8 mouse cellular contexts compared by ENCODE assay signal in genomic region chr11:72795149-72795454, GRCm38 (mm10). TPM values are rescaled to one million over a fixed set of nuclear protein-coding genes. Genes with fewer than 3 reads are reported as not detected.
DNase-seq lines count a peak whose midpoint lies in the region; ATAC-seq and TF ChIP-seq lines count a peak whose summit lies in the region.

No protein-coding gene starts in this region.

- DNase-seq in frontal cortex, postnatal 10 days (ENCODE audit: low spot score in 2 of 2) = no peak
- no peak for DNase-seq in CH12.LX (ENCODE audit: extremely low read depth)
- DNase-seq in gastrocnemius, postnatal 25 days = no peak
- DNase-seq in retina, postnatal 1 day = no peak
- no peak for DNase-seq in left cerebral cortex, postnatal 25 days (ENCODE audit: low spot score in 2 of 2)

- TF ChIP-seq RAD21 in CH12.LX (IDR thresholded peaks at IDR 0.05; ENCODE audit: low read depth, low read length) = no peak

- H3K27me3 ChIP-seq in CH12.LX (replicated peaks) = no peaks in the 10 kb centered on the region

- peaks cover 0 to 11% of the 10 kb centered on the region in 2 experiments for H3K36me3 ChIP-seq in CH12.LX (replicated peaks in 1 of 2; ENCODE audit: control insufficient read depth in 1 of 2, insufficient read depth in 1 of 2, low read length in 1 of 2)

- H3K9me3 ChIP-seq in CH12.LX (replicated peaks; ENCODE audit: low read length) = no peaks in the 10 kb centered on the region

- intact Hi-C loops in left cerebral cortex, postnatal 25 days (cut with DNase I) = loop anchor here (10.0 kb wide), 2 partner anchors 190 to 220 kb away; partner anchors contain the start of gene Ube2g1

- no peak for TF ChIP-seq EP300 in CH12.LX (IDR thresholded peaks at IDR 0.05; ENCODE audit: low read length)

- peak overlapping the region; percentile 59 for H3K9ac ChIP-seq in CH12.LX (ENCODE audit: insufficient read depth, low read depth)

- H3K4me2 ChIP-seq in CH12.LX (ENCODE audit: insufficient read depth, low read depth, poor library complexity, severe bottlenecking) = peak overlapping the region; percentile 70

- peak overlapping the region; percentile 86 to 96 (median 87) for H3K4me3 ChIP-seq in CH12.LX (replicated peaks in 1 of 3; ENCODE audit: low read depth in 2 of 3, low read length in 2 of 3, poor library complexity in 1 of 3)

- peak overlapping the region; percentile 51 for H3K27ac ChIP-seq in CH12.LX (ENCODE audit: insufficient read depth, low read depth)

- dilution Hi-C loops in CH12.LX (cut with MboI; ENCODE audit: extremely low pct_ligation_motif_present, extremely low pct_unique_long_range_greater_than_20kb, low sequenced_read_pairs) = no loop called here

- ATAC-seq in frontal cortex, adult (ENCODE audit: low TSS enrichment) = peak; percentile 28; the same call in 1 of the 2 replicates
- 0 out of 2 replicates have a peak, but pooled peaks have one; percentile 1 for ATAC-seq in granulocyte monocyte progenitor cell, adult 5-6 weeks (replicated peaks; ENCODE audit: poor library complexity, severe bottlenecking)
- 0 out of 2 replicates have a peak, but pooled peaks have one; percentile 1 for ATAC-seq in megakaryocyte, adult 5-6 weeks (ENCODE audit: poor library complexity, severe bottlenecking)

- in situ Hi-C loops in CH12.LX (cut with MboI; ENCODE audit: low pct_ligation_motif_present, low pct_unique_long_range_greater_than_20kb, low sequenced_read_pairs) = no loop called here

- H3K79me2 ChIP-seq in CH12.LX (replicated peaks; ENCODE audit: control insufficient read depth, extremely low read depth, insufficient read depth, poor library complexity, severe bottlenecking) = peaks cover 17% of the 10 kb centered on the region

- TF ChIP-seq CTCF in CH12.LX (conservative IDR thresholded peaks at IDR 0.05 in 1 of 2, IDR thresholded peaks at IDR 0.05 in 1 of 2; ENCODE audit: low read depth in 2 of 2, low read length in 2 of 2) = no peak

- H3K4me1 ChIP-seq in CH12.LX (ENCODE audit: control insufficient read depth in 1 of 2, insufficient read depth in 2 of 2) = peaks cover 0 to 46% of the 10 kb centered on the region in 2 experiments; a peak in 2 of 4 replicates

- no peak for TF ChIP-seq POLR2A in CH12.LX (IDR thresholded peaks at IDR 0.05; ENCODE audit: low read depth, low read length)

TF ChIP-seq in CH12.LX, 34 proteins besides CTCF, POLR2A, EP300 and RAD21:
- TF ChIP-seq ELF1 (IDR thresholded peaks at IDR 0.05; ENCODE audit: low read depth, low read length) = no peak
- TF ChIP-seq MAX (IDR thresholded peaks at IDR 0.05; ENCODE audit: low read length) = no peak
- TF ChIP-seq RCOR1 (conservative IDR thresholded peaks at IDR 0.05; ENCODE audit: low read depth, low read length) = 0 out of 2 replicates have a peak, but pooled peaks have one; percentile 30

RNA-seq across cellular contexts. Expression of gene Cyb5d2, which starts 0.8 kb away (rescaled TPM):
- total RNA-seq in CH12.LX (2012; rRNA removed) (3.9 and 4.6 TPM in 2 replicates), CH12.LX (2014; rRNA removed) (3.2 and 3.9 TPM in 2 replicates)
- polyA plus RNA-seq in CH12.LX (2012; ENCODE audit: insufficient read length, low read depth) = 2.4 and 2.8 TPM in 2 replicates
- 2.2 and 3.2 TPM in 2 replicates for total RNA-seq in granulocyte monocyte progenitor cell, adult 5-6 weeks (2014; fragmentation: Nextera tagmentation)
- 4.4 and 9.7 TPM in 2 replicates for total RNA-seq in granulocyte monocyte progenitor cell, adult 5-6 weeks (2017)
- 2.9 and 4.0 TPM in 2 replicates for total RNA-seq in megakaryocyte, adult 5-6 weeks (2015)
- total RNA-seq in megakaryocyte, adult 5-6 weeks (2017) = 3.9 and 5.6 TPM in 2 replicates
- 10 to 100 TPM; 12.9 to 14.6 TPM for total RNA-seq in gastrocnemius, postnatal 25 days (2021)
- 10 to 100 TPM; 14.8 to 17.2 TPM for total RNA-seq in left cerebral cortex, postnatal 25 days (2021)

RNA-seq across cellular contexts. Expression of gene Zzef1, which starts 0.9 kb away (rescaled TPM):
- 16.8 and 17.4 TPM in 2 replicates for total RNA-seq in CH12.LX (2012; rRNA removed)
- 9.4 and 10.5 TPM in 2 replicates for total RNA-seq in CH12.LX (2014; rRNA removed)
- 17.1 and 20.8 TPM in 2 replicates for polyA plus RNA-seq in CH12.LX (2012; ENCODE audit: insufficient read length, low read depth)
- total RNA-seq in granulocyte monocyte progenitor cell, adult 5-6 weeks (2014; fragmentation: Nextera tagmentation) = 29.9 and 31.8 TPM in 2 replicates
- 21.6 and 22.1 TPM in 2 replicates for total RNA-seq in granulocyte monocyte progenitor cell, adult 5-6 weeks (2017)
- 26.9 and 27.1 TPM in 2 replicates for total RNA-seq in megakaryocyte, adult 5-6 weeks (2015)
- 32.1 and 43.5 TPM in 2 replicates for total RNA-seq in megakaryocyte, adult 5-6 weeks (2017)
- total RNA-seq in gastrocnemius, postnatal 25 days (2021) = 10 to 100 TPM; 12.5 to 12.8 TPM
- 10 to 100 TPM; 40.2 to 45.8 TPM for total RNA-seq in left cerebral cortex, postnatal 25 days (2021)
